Mouse (Mus musculus) heart, postnatal 10 days (tissue): ENCODE measurements at regions not wholly inside any gene's neighbourhood (a gene's known extent, or its start where the extent isn't known, plus 50 kb on each side); places are given as distances from the start of the nearest gene placed in this dataset.

Experiments
- DNase-seq, 2 experiments: peaks; one replicate each; pipeline ENCODE4 v3.0.0; 2021
- intact Hi-C: fragments of 180-260 bp; cut with DNase I; formaldehyde crosslinking; loops from one replicate; pipeline ENCODE4 v1.15.1; 2025

DNA sequence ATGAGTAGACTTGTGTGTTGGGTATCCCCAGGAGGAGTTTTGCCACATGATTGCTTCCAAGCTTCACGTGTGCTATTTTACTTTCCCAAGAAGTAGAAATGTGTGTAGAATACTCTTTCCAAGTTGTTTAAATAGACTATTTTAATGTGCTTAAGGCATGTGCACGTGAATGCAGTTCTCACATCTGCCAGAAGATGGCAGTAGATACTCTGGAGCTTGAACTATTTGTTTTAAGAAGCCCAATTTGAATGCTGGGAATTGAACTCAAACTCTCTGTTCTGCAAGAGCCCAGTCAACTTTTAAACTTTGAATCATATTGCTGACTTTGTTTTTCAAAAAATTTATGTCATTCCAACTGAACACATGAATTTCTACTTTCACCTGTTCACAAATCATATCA, 431.3 kb upstream of the Reg3g start:
- peak; percentile 16 to 47 for DNase-seq
- intact Hi-C loops, result no loop called here

DNA sequence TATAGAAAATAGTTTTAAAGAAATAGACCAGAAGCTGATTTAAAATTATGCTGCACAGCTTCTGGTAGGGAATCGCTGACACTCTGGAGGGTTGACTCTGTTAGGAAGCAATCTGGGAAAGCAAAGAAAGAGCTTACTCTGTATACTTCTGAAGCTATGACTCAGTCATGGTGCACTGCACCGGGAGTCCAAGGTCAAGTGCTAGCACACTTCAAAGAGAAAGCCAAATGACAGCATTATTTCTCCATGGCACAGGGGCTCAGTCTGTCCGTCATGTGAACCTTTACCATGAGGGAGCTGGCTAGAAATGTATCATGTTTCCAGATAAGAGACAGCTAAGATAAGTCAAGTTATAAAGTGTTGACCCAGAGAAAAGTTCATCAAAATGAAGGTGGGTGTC, 424.1 kb upstream of the Reg3g start:
- no peak for DNase-seq
- intact Hi-C loops, result no loop called here

DNA sequence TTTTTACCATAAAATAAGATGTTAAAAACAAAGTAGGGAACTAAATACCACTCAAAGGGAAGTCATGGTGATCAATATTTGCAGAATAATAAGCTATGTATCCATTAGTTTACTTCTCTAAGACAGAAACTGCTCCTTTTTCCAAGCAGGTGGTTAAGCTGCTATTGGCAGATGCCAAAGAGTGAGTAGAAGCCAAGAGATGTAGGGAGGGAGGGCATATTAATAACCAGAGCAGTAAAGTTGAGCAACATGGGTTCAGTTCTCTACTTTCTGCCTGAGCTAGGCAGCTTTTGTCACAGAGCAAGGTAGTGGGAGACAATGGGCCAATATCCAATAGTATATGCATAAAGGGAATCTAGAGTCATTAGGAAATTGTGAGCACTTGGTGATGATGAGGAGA, 394.4 kb upstream of the Reg3g start:
- no peak for DNase-seq
- intact Hi-C loops, result no loop called here

- DNase-seq, result no peak
- intact Hi-C loops, result no loop called here
Observed at GRCm38 (mm10) chr6:78841261-78841660, 372.6 kb upstream of the Reg3g start.

DNA sequence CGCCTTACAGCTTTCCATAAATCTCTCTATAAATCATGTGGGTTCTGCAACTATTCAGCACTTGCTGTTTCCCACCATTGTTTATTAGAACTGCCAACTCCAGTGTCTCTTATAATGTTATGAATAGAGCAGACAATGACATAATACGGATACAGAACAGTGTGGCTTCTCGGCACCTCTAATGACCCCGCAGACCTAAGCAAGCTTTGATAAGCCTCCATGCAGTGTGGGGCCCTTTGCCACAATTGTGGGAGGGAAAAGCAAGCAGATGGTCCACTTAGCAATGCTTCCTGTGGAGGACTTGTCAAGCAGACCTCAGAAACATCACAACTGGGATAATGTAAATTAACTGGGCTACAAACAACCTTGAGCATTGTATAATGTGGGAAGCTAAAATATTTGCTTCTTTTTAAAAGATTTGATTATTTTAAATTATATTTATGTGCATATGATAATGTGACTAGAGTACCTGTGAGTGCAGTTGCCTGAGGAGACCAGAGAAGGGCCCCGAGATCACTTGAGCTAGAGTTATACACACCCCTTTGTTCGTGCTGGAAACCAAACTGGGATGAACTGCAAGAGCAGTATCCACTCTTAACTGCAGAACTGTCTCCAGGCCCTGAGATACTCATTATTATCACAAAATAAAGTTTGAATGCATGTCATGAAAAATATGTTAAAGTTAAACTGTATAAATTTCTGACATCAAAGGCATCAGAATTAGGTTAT, 357.4 kb upstream of the Reg3g start:
- intact Hi-C loops, result no loop called here
- DNase-seq, result no peak

- intact Hi-C loops, result no loop called here
Observed at GRCm38 (mm10) chr6:78821251-78821650, 352.6 kb upstream of the Reg3g start.

DNA sequence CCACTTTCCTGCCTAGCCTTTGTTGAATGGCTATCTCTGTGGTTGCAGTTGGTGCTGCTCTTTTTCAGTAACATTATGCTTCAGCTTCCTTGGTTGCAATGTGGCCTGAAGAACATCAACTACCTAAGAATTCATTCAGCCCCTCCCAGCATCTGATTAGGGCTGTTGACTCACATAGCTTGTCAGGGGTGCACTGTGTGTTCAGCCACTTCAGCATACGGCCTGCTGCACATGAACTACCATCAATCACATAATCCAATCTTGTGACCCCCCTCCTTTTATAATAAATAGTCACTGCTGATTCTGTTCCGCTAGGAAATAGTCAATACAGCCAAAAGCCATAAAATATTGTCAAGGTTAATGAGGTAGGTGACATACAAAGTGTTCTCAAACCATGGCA, 328.3 kb upstream of the Reg3g start:
- intact Hi-C loops, result no loop called here
- DNase-seq, result no peak

More at GRCm38 (mm10) chr6:78821251-78821650, 352.6 kb upstream of the Reg3g start:
- DNase-seq, result no peak

GRCm38 (mm10) chr6:78788972-78789371, 320.3 kb upstream of the Reg3g start:
- intact Hi-C loops, result no loop called here
- DNase-seq, result no peak

- DNase-seq, result no peak
- intact Hi-C loops, result no loop called here
Observed at GRCm38 (mm10) chr6:78757619-78758018, 288.9 kb upstream of the Reg3g start.
